Mouse (Mus musculus) CD4-positive, CD25-positive, alpha-beta regulatory T cell, adult 2 months (primary cell): ENCODE data around the gene Vmn1r124.
"Not testable (repeated sequence)": the region's sequence is repeated elsewhere in the genome, so short reads cannot be mapped to it uniquely, and the experiment has no call there.

Experiments used
- DNase-seq: peaks from one replicate; pipeline ENCODE4 v3.0.0-alpha.2; 2012; ENCODE audit warnings: low read depth, low spot score

Gene Vmn1r124

DNA sequence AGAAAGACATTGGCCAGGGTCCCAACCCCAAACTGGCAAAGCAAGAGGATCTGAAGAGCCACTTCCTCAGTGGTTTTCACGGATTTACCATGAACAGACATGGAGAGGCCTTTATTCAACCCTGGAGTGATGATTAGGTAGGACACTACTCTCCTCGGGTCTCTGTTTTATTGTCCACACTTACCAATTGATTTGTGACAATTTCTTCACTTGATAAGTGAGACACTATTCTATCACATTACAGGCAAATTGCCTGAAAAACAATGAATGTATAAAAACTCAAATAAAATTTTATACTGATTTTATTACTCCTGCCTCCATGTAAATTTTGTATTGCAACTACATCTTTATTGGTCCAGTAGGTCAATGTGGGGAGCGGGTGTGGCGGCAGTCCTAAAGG is at the start of gene Vmn1r124:
Vmn1r124 (minus strand) TSS at position 101 of the 400 bp plus-strand sequence.
- DNase-seq = not testable (repeated sequence)

DNA sequence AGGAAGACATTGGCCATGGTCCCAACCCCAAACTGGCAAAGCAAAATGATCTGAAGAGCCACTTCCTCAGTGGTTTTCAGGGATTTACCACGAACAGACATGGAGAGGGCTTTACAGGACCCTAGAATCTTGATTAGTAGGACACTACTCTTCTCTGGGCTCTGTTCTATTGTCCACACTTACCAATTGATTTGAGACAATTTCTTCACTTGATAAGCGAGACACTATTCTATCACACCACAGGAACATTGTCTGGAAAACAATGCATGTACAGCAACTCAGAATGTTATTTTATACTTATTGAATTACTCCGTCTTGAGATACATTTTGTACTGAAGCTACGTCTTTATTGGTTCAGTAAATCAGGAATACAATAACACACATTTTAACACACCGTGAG is 41.0 kb upstream of the Vmn1r124 start, which contains the start of gene Vmn1r126:
Vmn1r126 (minus strand) TSS at position 101 of the 400 bp plus-strand sequence.
- not testable (repeated sequence) for DNase-seq

DNA sequence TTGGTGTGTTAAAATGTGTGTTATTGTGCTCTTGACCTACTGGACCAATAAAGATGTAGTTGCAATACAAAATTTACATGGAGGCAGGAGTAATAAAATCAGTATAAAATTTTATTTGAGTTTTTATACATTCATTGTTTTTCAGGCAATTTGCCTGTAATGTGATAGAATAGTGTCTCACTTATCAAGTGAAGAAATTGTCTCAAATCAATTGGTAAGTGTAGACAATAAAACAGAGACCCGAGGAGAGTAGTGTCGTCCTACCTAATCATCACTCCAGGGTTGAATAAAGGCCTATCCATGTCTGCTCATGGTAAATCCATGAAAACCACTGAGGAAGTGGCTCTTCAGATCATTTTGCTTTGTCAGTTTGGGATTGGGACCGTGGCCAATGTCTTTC is 11.5 kb upstream of the Vmn1r124 start, which contains the start of gene Vmn1r125:
Vmn1r125 (plus strand) TSS at position 301 of the 400 bp plus-strand sequence.
- DNase-seq = not testable (repeated sequence)
